Mouse (Mus musculus) lung, postnatal 4 days (tissue): Measurements from ENCODE around the gene Lyzl6.

Experiments
- DNase-seq, 2 experiments: peaks; one replicate each; pipeline ENCODE4 v3.0.0; 2021

Lyzl6 gene

DNA sequence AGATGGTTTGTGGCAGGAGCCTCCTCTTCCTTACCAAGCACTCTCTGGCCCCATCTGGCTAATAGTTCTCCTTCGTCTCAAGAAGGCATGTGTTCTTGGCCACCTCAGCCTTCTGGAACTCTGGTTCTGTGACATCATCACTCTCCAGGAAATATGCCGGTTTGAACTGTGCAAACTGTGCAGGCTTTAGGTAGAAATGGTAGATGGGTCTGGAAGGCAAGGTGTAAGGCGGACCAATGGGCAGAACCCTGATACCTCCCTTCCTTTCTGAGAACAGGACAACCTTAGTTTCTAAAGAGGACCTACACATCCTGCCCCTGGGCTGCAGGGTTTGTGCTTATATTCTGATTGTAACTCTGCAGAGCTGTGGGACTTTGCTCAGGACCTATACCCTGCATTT is at the start of gene Lyzl6:
TSS of gene Lyzl6 (minus strand) at position 101 of the 400 bp plus-strand sequence.
- no peak for DNase-seq

GRCm38 (mm10) chr11:103686706-103687105 is 48.0 kb upstream of the Lyzl6 start:
- no peak for DNase-seq

- no peak for DNase-seq
Measured at GRCm38 (mm10) chr11:103685261-103685736, 46.6 kb upstream of the Lyzl6 start.

DNA sequence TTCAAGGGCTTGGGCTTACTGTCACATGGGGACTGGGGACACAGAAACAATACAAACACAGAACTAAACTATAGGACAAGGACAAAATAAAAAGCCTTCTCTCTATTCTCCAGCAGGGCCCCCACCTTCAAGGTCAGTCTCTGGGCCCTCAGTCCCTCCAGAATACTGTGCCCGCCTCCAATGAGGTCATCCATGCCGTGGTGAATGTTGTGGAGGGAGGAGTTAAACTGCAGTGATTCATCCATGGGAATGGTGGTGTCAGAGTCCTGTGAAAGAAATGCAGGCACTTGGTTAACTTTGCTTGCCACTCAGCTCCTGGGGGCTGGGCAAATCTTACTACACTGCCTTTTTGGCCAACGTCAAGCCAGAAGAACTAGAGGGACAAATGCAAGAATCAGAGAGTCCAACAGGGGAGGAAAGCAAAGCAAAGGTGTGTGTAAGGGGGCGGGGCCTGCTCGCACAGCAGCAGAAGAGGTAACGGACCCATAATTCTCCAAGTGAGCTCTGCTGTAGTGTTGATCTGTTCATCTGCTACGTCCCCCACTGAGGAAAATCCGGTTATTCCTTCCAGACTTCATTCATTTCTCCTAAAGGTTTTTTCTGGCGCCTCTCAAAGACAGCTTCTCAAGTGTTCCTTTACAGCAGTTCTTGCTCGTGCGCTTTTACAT is 45.1 kb upstream of the Lyzl6 start:
- DNase-seq = no peak

DNA sequence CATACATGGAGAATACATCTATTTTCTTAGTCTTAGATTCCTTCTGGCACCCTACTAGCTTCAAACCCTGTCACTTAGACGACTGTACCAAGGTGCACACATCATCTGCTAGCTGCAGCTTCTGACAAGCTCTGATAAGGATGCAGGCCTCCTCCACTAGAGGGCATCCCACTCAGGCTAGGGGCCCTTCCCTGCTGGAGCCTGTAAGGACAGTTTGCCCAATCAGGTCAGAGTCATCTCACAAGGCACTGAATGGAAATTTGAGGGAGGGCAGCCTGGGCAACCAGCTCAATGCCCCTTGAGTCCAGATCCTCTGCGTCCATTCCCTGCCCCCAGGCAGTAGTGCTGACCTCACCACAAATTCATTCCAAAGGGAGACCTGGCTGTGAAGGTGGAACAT is 38.4 kb upstream of the Lyzl6 start:
- DNase-seq = peak in 1 of 2 experiments; percentile 52

DNA sequence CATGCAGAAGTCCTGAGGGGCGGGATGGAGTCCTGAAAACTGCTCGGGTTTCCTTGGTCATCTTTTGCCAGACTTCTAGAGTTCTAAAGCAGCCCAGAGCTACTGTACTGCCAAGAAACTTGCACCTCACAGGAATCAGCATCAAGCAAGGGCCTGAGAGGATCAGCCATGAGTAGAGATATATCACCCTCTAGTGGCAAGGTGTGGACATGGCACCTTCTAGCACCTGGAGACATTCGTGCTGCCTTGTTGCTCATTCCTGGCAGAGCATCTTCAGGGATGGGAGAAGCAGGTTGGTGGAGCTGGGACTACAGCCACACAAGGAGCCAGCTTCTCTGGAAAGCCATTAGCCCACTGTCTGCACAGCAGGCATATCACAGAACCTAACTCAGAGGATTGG is 36.9 kb upstream of the Lyzl6 start:
- peak in 1 of 2 experiments; percentile 59 for DNase-seq

GRCm38 (mm10) chr11:103666907-103667426 is 28.3 kb upstream of the Lyzl6 start:
- no peak for DNase-seq

GRCm38 (mm10) chr11:103666181-103666906 is 27.7 kb upstream of the Lyzl6 start:
- DNase-seq = no peak

DNA sequence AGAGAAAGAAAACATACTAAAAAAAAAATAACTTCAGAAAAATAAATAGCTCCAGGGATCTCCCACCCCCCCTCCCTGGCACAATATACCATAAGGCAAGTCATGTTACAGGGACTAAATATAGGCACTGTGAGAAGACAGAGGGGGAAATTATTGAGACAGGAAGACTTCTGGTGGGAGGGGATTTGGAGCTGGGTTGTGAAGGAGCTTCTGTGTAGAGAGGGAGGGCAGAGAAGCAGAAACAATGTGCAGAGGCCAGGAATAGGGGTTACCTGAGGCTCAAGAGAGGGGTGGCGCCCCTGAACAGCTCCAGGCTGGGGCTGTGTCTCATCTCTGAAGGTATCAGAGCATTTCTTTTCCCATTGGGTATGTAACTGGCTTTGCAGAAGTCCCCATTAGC is 27.0 kb upstream of the Lyzl6 start:
- no peak for DNase-seq

- DNase-seq = no peak
Measured at GRCm38 (mm10) chr11:103663119-103663518, 24.4 kb upstream of the Lyzl6 start.

- DNase-seq = no peak
Measured at GRCm38 (mm10) chr11:103662546-103662945, 23.9 kb upstream of the Lyzl6 start.

GRCm38 (mm10) chr11:103661863-103662262 is 23.2 kb upstream of the Lyzl6 start:
- no peak for DNase-seq

- DNase-seq = no peak
Measured at GRCm38 (mm10) chr11:103658189-103658588, 19.5 kb upstream of the Lyzl6 start.

GRCm38 (mm10) chr11:103656520-103656919 is 17.8 kb upstream of the Lyzl6 start:
- DNase-seq = peak in 1 of 2 experiments; percentile 42

DNA sequence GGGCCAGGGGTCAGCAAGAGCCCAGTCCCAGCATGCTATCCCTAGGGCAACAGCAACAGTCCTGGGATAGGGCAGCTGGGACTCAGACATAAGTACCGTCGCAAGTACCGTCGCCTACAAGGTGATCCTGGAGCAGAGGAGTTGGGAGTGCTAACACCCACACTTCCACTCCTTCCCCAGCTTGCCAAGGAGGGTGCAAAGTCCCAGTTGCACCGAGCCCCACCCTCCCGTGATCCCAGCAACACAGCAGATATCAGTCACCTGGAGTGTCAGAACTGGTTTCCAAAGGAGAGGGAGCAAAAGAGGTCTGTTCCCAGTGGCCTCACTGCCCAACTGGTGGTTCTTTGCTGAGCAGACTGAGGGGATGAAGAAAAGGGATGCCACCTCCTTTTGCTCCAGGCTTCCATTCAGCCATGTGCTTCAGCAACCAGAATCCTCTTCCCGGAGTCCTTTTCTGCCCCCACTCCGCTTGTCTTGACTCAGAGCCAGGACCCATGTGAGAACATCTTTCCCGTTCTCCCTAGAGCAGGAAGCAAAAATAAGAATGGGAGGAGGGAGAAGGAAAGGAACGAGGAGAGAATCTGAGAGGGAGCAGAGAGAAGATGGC is 14.8 kb upstream of the Lyzl6 start:
- no peak for DNase-seq

GRCm38 (mm10) chr11:103651426-103651825 is 12.7 kb upstream of the Lyzl6 start:
- DNase-seq = no peak

- no peak for DNase-seq
Measured at GRCm38 (mm10) chr11:103649983-103650493, 11.3 kb upstream of the Lyzl6 start.

DNA sequence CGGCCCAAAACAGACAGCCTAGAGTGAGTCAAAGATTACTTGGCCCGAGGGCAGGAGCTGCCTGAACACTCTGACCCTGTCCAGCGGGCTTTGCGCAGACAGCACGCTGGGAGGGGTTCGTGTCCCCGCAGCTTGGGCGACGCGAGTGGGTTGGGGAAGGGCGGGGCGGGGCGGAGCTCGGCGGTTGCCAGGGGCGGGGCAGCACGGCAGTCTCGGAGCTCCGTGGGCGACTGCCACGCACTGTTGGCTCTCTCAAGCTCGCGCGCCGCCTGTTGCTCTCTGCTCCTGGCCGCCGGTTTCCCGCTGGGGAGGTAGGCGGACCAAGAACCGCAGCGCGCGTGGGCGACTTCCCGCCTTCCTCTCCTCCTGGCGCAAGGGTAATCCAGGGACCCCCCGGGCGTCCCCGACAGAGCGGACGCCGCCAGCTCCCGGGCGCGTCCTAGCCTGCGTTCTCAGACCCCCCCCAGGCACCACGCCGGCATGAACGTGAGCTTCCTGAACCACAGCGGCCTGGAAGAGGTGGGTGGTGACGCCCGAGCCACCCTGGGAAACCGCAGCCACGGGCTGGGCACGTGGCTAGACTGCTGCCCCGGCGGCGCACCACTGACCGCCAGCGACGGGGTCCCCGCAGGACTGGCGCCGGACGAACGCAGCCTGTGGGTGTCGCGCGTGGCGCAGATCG is 10.8 kb upstream of the Lyzl6 start, which contains the start of gene Rprml:
TSS of gene Rprml (plus strand) at position 270 of the 682 bp plus-strand sequence.
- peak in 1 of 2 experiments; percentile 27 for DNase-seq

- no peak for DNase-seq
Measured at GRCm38 (mm10) chr11:103648656-103649055, 10.0 kb upstream of the Lyzl6 start.

GRCm38 (mm10) chr11:103647921-103648620 is 9.4 kb upstream of the Lyzl6 start:
- DNase-seq = peak in 1 of 2 experiments; percentile 30

GRCm38 (mm10) chr11:103646301-103646700 is 7.6 kb upstream of the Lyzl6 start:
- no peak for DNase-seq

- DNase-seq = no peak
Measured at GRCm38 (mm10) chr11:103645731-103646130, 7.0 kb upstream of the Lyzl6 start.
